Mouse (Mus musculus): ENCODE data around the gene Tnxb.

- TF ChIP-seq CTCF (IDR thresholded peaks at IDR 0.05; ENCODE audit: insufficient read depth, low read length): no peak
- no peak for TF ChIP-seq POLR2A (IDR thresholded peaks at IDR 0.05; ENCODE audit: borderline replicate concordance, extremely low read depth, low read depth, low read length)
Observed at GRCm38 (mm10) chr17:34676093-34676460, 5.7 kb downstream of the Tnxb start.

All from lung, adult 2 months (tissue).